Mouse (Mus musculus) A20 (cell line): Measurements from ENCODE around the gene Baiap2l2.

ENCODE experiments used
- DNase-seq: peaks from one replicate; pipeline ENCODE4 v3.0.0-alpha.2; 2011; ENCODE audit warnings: low read depth, low spot score

Gene Baiap2l2

GRCm38 (mm10) chr15:79213591-79213990, 71.7 kb downstream of the Baiap2l2 start:
- no peak for DNase-seq

GRCm38 (mm10) chr15:79212750-79213446, 72.4 kb downstream of the Baiap2l2 start:
- no peak for DNase-seq

GRCm38 (mm10) chr15:79210357-79210756, 75.0 kb downstream of the Baiap2l2 start:
- DNase-seq = no peak

- DNase-seq = peak; percentile 69
Observed at GRCm38 (mm10) chr15:79208758-79209439, 76.4 kb downstream of the Baiap2l2 start.

- no peak for DNase-seq
Observed at GRCm38 (mm10) chr15:79208211-79208610, 77.1 kb downstream of the Baiap2l2 start.
